Comparison of ENCODE assay signal across 18 mouse cellular contexts in the genomic region with DNA sequence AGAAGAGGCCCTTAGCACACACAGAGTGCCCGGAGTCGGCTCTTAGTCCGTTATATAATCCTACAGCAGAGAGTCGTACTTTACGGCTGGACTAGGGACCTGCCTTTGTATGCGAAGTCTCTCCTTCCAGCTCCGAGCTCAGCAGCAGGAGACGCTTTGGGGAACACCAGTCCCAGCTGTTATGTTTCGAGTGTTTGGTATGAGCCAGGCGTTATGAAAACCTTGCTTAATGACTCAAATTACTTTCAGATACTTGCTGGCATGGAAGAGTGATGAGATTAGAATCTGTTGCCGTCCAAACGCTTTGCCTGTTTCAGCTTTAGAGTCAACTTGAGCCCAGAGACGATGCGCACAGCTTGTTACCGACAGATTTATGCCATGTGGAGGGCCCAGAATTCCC.
A peak's percentile ranks its signal among the peaks of the same experiment; 100 is the strongest.
DNase-seq lines count a peak whose midpoint lies in the region; ATAC-seq lines count a peak whose summit lies in the region.
"Had no signal": no experiment of that assay in that cellular context is flagged by ENCODE, and none has a peak within 500 bp of the region (broad histone marks: within the 10 kb centered on the region; RNA-seq: fewer than 3 reads in every experiment).

No protein-coding gene starts in this region.

- no peak overlapping the region for H3K4me2 ChIP-seq in embryonic facial prominence, embryonic 13.5 days
- no peak overlapping the region for H3K4me2 ChIP-seq in limb, embryonic 15.5 days
- no peak overlapping the region for H3K4me2 ChIP-seq in heart, embryonic 12.5 days
- H3K4me2 ChIP-seq: hindbrain, embryonic 12.5 days had no signal

- ATAC-seq in embryonic facial prominence, embryonic 13.5 days (ENCODE audit: insufficient number of reproducible peaks, insufficient read depth, low FRiP score, low TSS enrichment, low read depth): no peak
- no peak for ATAC-seq in limb, embryonic 15.5 days (ENCODE audit: insufficient number of reproducible peaks, low FRiP score, low TSS enrichment, low read depth)
- ATAC-seq in heart, embryonic 12.5 days (ENCODE audit: insufficient number of reproducible peaks, low FRiP score): no peak
- ATAC-seq: forebrain, embryonic 14.5 days; hindbrain, embryonic 16.5 days; inflammation-experienced regulatory T-cells, adult 6 months had no signal

- no peak overlapping the region for H3K4me3 ChIP-seq in embryonic facial prominence, embryonic 10.5 days
- no peak overlapping the region for H3K4me3 ChIP-seq in embryonic facial prominence, embryonic 13.5 days
- H3K4me3 ChIP-seq in limb, embryonic 15.5 days: no peak overlapping the region
- no peak overlapping the region for H3K4me3 ChIP-seq in heart, embryonic 12.5 days
- H3K4me3 ChIP-seq: hindbrain, embryonic 12.5 days had no signal

- peak; percentile 48 for DNase-seq in gastrocnemius, postnatal 25 days
- no peak for DNase-seq in gastrocnemius, postnatal 10 days
- no peak for DNase-seq in embryonic facial prominence, embryonic 10.5 days (ENCODE audit: low spot score)
- DNase-seq in adrenal gland, postnatal 4 days (ENCODE audit: low spot score in 2 of 2): no peak
- DNase-seq: adrenal gland, postnatal 10 days; cerebellum, adult 18-20 months; cerebellum, adult 9-11 months; cerebellum, postnatal 36 days; gastrocnemius, postnatal 14 days; heart, postnatal 10 days; heart, postnatal 4 days had no signal

- no peaks in the 10 kb centered on the region for H3K9me3 ChIP-seq in embryonic facial prominence, embryonic 10.5 days
- H3K9me3 ChIP-seq in embryonic facial prominence, embryonic 13.5 days: no peaks in the 10 kb centered on the region
- H3K9me3 ChIP-seq in limb, embryonic 15.5 days: no peaks in the 10 kb centered on the region
- H3K9me3 ChIP-seq in heart, embryonic 12.5 days (replicated peaks): no peaks in the 10 kb centered on the region
- H3K9me3 ChIP-seq: hindbrain, embryonic 12.5 days had no signal

- 62% methylated on average over 15 of the region's 15 CpGs for WGBS in embryonic facial prominence, embryonic 10.5 days
- 34% methylated on average over 15 of the region's 15 CpGs for WGBS in embryonic facial prominence, embryonic 13.5 days
- WGBS in limb, embryonic 15.5 days: 31% methylated on average over 15 of the region's 15 CpGs
- 76% methylated on average over 15 of the region's 15 CpGs for WGBS in heart, embryonic 12.5 days

- peaks cover 49% of the 10 kb centered on the region for H3K4me1 ChIP-seq in embryonic facial prominence, embryonic 10.5 days
- peaks cover 71% of the 10 kb centered on the region for H3K4me1 ChIP-seq in embryonic facial prominence, embryonic 13.5 days
- peaks cover 50% of the 10 kb centered on the region for H3K4me1 ChIP-seq in limb, embryonic 15.5 days
- H3K4me1 ChIP-seq in heart, embryonic 12.5 days (replicated peaks): peaks cover 19% of the 10 kb centered on the region

- H3K36me3 ChIP-seq in embryonic facial prominence, embryonic 10.5 days (replicated peaks): no peaks in the 10 kb centered on the region
- no peaks in the 10 kb centered on the region for H3K36me3 ChIP-seq in embryonic facial prominence, embryonic 13.5 days
- H3K36me3 ChIP-seq in limb, embryonic 15.5 days: no peaks in the 10 kb centered on the region
- no peaks in the 10 kb centered on the region for H3K36me3 ChIP-seq in heart, embryonic 12.5 days
- H3K36me3 ChIP-seq: hindbrain, embryonic 12.5 days had no signal

- peak overlapping the region; percentile 59 for H3K27ac ChIP-seq in embryonic facial prominence, embryonic 10.5 days (replicated peaks)
- H3K27ac ChIP-seq in embryonic facial prominence, embryonic 13.5 days: peak overlapping the region; percentile 64; the same call in 1 of the 2 replicates
- H3K27ac ChIP-seq in limb, embryonic 15.5 days: peak overlapping the region; percentile 40; the same call in 1 of the 2 replicates
- H3K27ac ChIP-seq in heart, embryonic 12.5 days (ENCODE audit: poor library complexity, severe bottlenecking): no peak overlapping the region
- H3K27ac ChIP-seq: hindbrain, embryonic 12.5 days had no signal

- H3K9ac ChIP-seq in embryonic facial prominence, embryonic 13.5 days: no peak overlapping the region
- H3K9ac ChIP-seq in limb, embryonic 15.5 days: no peak overlapping the region
- no peak overlapping the region for H3K9ac ChIP-seq in heart, embryonic 12.5 days
- H3K9ac ChIP-seq: hindbrain, embryonic 12.5 days had no signal

- peaks cover 69% of the 10 kb centered on the region for H3K27me3 ChIP-seq in embryonic facial prominence, embryonic 10.5 days (replicated peaks; ENCODE audit: low read depth, poor library complexity, severe bottlenecking)
- H3K27me3 ChIP-seq in embryonic facial prominence, embryonic 13.5 days: peaks cover 39% of the 10 kb centered on the region
- H3K27me3 ChIP-seq in limb, embryonic 15.5 days: peaks cover 22% of the 10 kb centered on the region
- peaks cover 31% of the 10 kb centered on the region for H3K27me3 ChIP-seq in heart, embryonic 12.5 days (replicated peaks)
